Mouse (Mus musculus) neural tube, embryonic 13.5 days (tissue): ENCODE data around the gene Elmsan1. TPM values are rescaled to one million over a fixed set of nuclear protein-coding genes. Genes with fewer than 3 reads are reported as not detected.

ENCODE experiments used
- ATAC-seq: fragments of 200-750 bp; cut with Nextera tagmentation; 2 replicates; pipeline ENCODE4 v1.8.0; 2017; ENCODE audit warnings: low read depth, mild to moderate bottlenecking, moderate TSS enrichment, moderate library complexity
- H3K27ac ChIP-seq: fragments of 300-500 bp; sonication (generic); replicated peaks from 2 replicates; pipeline ENCODE4 v1.5.1; 2015; ENCODE audit warnings: moderate library complexity, mild to moderate bottlenecking, inconsistent platforms
- H3K27me3 ChIP-seq: fragments of 300-500 bp; sonication (generic); 2 replicates; pipeline ENCODE4 v1.6.1; 2015; ENCODE audit warnings: mild to moderate bottlenecking, inconsistent platforms
- H3K36me3 ChIP-seq: fragments of 300-500 bp; sonication (generic); 2 replicates; pipeline ENCODE4 v1.6.1; 2015; ENCODE audit warnings: mild to moderate bottlenecking, inconsistent platforms
- H3K4me1 ChIP-seq: fragments of 300-500 bp; sonication (generic); replicated peaks from 2 replicates; pipeline ENCODE4 v1.6.1; 2015; ENCODE audit warnings: inconsistent platforms
- H3K4me2 ChIP-seq: fragments of 300-500 bp; sonication (generic); 2 replicates; pipeline ENCODE4 v1.6.1; 2015; ENCODE audit warnings: inconsistent platforms, mild to moderate bottlenecking, moderate library complexity
- H3K4me3 ChIP-seq: fragments of 300-500 bp; sonication (generic); 2 replicates; pipeline ENCODE4 v1.5.1; 2015; ENCODE audit warnings: mild to moderate bottlenecking, inconsistent platforms
- H3K9ac ChIP-seq: fragments of 300-500 bp; sonication (generic); 2 replicates; pipeline ENCODE4 v1.6.1; 2015; ENCODE audit warnings: moderate library complexity, mild to moderate bottlenecking, inconsistent platforms
- H3K9me3 ChIP-seq: fragments of 300-500 bp; sonication (generic); 2 replicates; pipeline ENCODE4 v1.6.1; 2016; ENCODE audit warnings: inconsistent platforms
- WGBS: fragments of 180-500 bp; shearing (Covaris S2); methylation state at CpG from one replicate; pipeline ENCODE4 v1.1.7; 2015; 5-methylcytosine and 5-hydroxymethylcytosine counted together
- polyA plus RNA-seq: library from polyadenylated mRNA; unstranded; fragments of >200 nt; fragmentation: Nextera tagmentation; extraction: Ambion mirVana; gene quantifications from 2 replicates; pipeline ENCODE4 v1.2.1, GENCODE M21; 2015

Elmsan1 gene
- polyA plus RNA-seq, 1 experiment from 2014 or later, result 4.9 TPM

DNA sequence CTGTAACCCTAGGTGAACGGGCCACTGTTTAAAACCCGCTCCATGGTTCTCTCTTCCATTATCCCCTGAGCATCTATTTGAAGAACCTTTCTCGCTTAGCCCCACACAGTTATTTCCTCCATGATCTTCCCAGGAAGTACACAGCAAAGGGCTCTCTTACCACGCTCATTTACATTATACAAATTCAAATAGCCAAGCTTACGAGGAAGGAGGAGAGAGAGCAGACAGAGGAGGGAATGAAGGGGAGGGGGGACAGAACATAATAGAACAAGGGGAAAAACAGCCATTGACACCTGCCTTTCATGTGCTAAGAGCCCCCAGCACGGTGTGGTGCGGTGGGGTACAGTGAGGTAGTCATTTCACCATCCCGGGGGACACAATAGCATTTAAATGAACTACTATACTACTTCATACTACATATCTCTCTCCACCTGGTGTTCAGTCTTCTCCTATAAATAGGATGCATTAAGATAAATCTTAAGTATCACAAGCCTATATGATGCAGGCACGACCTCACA lies 7.6 kb downstream of the Elmsan1 start:
- Histone ChIP-seq H3K4me2 (no peak overlapping the region), H3K27ac (no peak overlapping the region), H3K9me3 (no peaks in the 10 kb centered on the region), H3K4me1 (peaks cover 66% of the 10 kb centered on the region), H3K9ac (no peak overlapping the region), H3K27me3 (no peaks in the 10 kb centered on the region), H3K36me3 (no peaks in the 10 kb centered on the region), H3K4me3 (no peak overlapping the region)
- no peak for ATAC-seq
- WGBS, result 38% methylated on average over 9 of the region's 9 CpGs

DNA sequence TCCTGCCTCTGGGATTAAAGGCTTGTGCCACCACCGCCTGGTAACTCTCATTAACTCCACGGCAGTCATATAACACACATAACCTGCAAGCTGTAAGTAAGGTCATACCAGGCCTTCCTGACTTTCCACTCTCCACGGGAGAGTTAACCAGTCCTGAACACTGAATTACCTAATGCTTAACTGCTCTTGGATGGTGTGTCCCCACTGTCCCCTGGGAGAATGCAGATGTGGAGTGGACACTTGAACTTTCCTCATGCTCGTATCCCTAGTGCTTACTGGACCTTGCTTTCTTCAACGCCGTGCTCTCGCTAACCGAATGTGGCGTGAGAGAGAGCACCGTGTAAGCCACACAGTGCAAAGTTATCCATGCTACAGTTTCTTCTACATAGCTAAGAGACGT lies 8.4 kb downstream of the Elmsan1 start:
- Histone ChIP-seq H3K9ac (no peak overlapping the region), H3K4me2 (no peak overlapping the region), H3K9me3 (no peaks in the 10 kb centered on the region), H3K27me3 (no peaks in the 10 kb centered on the region), H3K27ac (no peak overlapping the region), H3K4me3 (no peak overlapping the region), H3K4me1 (peaks cover 60% of the 10 kb centered on the region), H3K36me3 (no peaks in the 10 kb centered on the region)
- WGBS, result 91% methylated on average over 11 of the region's 11 CpGs
- no peak for ATAC-seq

DNA sequence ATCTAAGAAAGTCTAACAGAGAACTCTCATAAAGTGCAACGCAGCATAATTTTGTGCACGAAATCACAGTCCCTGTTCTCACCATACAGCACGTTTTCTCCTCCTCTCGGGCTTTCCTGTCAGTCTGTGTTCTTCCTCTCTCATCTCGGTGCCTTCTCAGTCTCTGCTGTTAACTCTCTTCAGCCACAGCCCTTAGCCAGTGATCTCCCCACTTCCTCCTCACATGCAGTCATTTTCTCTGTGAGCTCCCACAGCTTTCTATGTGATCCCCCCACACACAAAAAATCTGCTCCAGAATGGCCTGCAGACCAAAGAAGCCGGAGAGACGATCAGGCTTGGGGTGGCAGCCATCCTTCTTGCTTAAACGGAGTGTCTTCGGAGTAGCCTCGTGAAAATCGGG lies 9.6 kb downstream of the Elmsan1 start:
- 90% methylated on average over 11 of the region's 11 CpGs for WGBS
- no peak for ATAC-seq
- Histone ChIP-seq H3K36me3 (no peaks in the 10 kb centered on the region), H3K4me2 (no peak overlapping the region), H3K9me3 (no peaks in the 10 kb centered on the region), H3K4me1 (peaks cover 58% of the 10 kb centered on the region), H3K27ac (no peak overlapping the region), H3K4me3 (no peak overlapping the region), H3K9ac (no peak overlapping the region), H3K27me3 (no peaks in the 10 kb centered on the region)

DNA sequence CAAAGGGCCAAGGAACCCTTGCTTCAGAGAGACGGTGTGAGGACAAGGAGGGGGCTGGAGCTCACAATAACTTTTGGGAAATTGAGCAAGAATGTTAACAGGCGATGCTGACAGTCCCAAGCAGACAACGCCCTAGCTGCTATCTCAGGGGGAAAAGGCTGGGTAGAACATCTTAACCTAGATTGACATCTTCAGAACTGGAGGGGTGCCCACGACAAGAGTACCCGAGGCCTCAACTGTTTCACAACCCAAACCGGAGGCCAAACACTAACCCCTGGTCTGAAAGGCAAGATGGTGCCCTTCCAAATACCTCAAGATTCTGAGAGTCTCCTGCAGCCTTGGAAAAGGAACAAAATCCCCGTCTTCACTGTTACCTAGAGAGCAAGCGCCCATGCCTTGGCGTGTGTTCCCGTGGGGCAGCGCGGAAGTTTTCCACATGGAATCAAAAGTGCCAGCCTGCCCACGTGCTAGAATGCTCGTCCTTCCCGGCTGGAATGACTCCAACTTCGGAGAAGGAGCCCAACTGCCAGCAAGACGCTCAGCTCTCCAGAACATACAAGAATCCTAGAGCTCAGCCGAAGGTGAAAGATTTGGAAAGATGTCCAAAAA lies 11.4 kb downstream of the Elmsan1 start:
- Histone ChIP-seq H3K4me3 (no peak overlapping the region), H3K36me3 (no peaks in the 10 kb centered on the region), H3K27me3 (no peaks in the 10 kb centered on the region), H3K9me3 (no peaks in the 10 kb centered on the region), H3K9ac (no peak overlapping the region), H3K4me2 (no peak overlapping the region), H3K27ac (no peak overlapping the region), H3K4me1 (peaks cover 52% of the 10 kb centered on the region)
- WGBS, result 89% methylated on average over 18 of the region's 18 CpGs
- ATAC-seq, result no peak

DNA sequence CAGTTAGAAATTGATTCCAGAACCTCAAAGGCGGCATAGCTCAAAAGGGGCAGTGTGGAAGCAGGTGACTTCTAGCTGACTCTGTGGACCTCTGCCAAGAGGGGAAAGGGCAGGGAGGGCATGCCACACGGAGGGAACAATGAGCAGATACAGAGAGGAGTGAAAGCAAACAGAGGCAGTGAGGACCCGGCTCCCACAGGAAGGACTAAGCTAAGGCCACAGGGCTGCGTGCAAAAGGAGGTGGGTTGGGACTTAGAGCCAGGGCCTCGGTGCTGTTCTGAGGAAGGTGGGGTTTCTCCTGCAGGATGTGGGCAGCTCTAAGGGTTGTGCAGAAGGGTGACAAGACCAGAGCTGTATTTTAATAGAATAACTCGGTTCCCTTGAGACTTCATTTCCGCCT lies 12.2 kb downstream of the Elmsan1 start:
- no peak for ATAC-seq
- 61% methylated on average over 7 of the region's 7 CpGs for WGBS
- Histone ChIP-seq H3K9ac (no peak overlapping the region), H3K27ac (no peak overlapping the region), H3K27me3 (no peaks in the 10 kb centered on the region), H3K4me2 (no peak overlapping the region), H3K9me3 (no peaks in the 10 kb centered on the region), H3K36me3 (no peaks in the 10 kb centered on the region), H3K4me1 (peaks cover 54% of the 10 kb centered on the region), H3K4me3 (no peak overlapping the region)

DNA sequence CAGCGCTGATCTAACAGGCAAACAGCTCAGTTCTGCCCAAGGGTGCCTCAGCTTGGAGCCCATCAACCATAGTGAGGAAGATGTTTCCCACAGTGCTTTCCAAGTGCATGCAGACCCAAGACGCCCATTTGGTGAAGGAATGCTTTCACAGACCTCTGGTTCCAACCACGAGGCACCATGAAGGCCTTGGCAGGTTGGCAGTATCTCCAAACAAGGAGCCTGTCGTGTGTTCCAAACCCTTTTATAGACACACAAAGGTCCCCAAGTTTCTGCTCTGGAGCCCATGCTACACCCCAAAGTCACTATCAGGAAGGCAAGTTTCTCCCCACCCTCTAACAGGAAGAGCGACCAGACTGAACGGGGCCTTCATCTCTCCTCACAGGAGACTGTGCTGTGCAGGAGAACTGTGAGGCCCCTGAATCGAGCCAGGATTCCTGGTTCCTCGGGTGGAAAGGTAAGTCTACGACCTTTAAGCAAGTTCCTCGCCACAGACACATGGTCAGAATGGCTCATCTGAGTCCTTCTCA lies 13.0 kb downstream of the Elmsan1 start:
- H3K9me3 ChIP-seq, result no peaks in the 10 kb centered on the region
- 90% methylated on average over 10 of the region's 10 CpGs for WGBS
- no peak for ATAC-seq
- H3K4me3 ChIP-seq, result no peak overlapping the region
- no peaks in the 10 kb centered on the region for H3K36me3 ChIP-seq
- H3K4me1 ChIP-seq, result peaks cover 49% of the 10 kb centered on the region
- no peak overlapping the region for H3K9ac ChIP-seq
- H3K4me2 ChIP-seq, result no peak overlapping the region
- no peak overlapping the region for H3K27ac ChIP-seq
- H3K27me3 ChIP-seq, result no peaks in the 10 kb centered on the region

DNA sequence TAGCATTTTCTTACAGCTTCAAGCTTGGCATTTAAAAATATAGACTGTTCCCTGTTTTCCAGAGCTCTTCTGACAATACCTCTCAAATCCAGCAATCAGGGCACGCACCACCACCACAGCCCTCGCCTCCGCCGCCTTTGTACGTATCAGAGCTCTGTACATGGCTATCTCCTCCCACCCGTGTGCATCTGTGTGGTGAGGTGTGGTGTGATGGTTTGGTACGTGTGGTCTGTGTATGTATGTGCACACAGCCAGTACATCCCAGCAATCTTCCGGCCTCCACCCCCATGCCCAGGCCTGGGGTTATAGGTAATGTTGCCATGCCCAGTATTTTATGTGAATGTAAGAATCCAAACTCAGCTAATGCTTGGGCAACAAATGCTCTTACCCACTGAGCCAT lies 14.0 kb downstream of the Elmsan1 start:
- no peak; the same call in 1 of the 2 replicates for ATAC-seq
- Histone ChIP-seq H3K4me1 (peaks cover 43% of the 10 kb centered on the region), H3K27ac (peak overlapping the region; percentile 38; the same call in 1 of the 2 replicates)

DNA sequence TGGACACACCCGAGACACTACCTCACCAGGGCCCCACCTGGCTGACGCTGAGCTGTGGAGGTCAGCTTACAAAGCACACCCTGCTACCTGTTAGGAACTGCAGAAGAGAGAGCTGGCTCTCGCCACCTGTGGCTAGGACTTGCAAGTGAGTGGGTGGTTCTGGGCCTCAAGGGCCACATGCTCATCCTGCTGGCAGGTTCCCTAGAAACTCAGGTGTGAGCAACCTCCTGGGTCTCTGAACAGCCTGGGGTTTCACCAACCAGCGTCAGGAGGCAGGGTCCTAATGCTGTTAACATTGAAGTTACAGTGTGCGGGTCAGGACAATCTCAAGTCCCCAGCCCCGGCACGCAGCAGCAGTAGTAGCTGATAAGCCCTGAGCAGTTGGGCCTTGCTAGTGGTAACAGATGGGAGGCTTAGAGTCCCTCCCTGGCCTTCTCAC lies 14.9 kb downstream of the Elmsan1 start:
- no peak overlapping the region for H3K9ac ChIP-seq
- H3K27ac ChIP-seq, result no peak overlapping the region
- no peak overlapping the region for H3K4me3 ChIP-seq
- no peaks in the 10 kb centered on the region for H3K36me3 ChIP-seq
- H3K27me3 ChIP-seq, result no peaks in the 10 kb centered on the region
- WGBS, result 75% methylated on average over 7 of the region's 7 CpGs
- ATAC-seq, result no peak
- H3K4me2 ChIP-seq, result no peak overlapping the region
- H3K4me1 ChIP-seq, result peaks cover 41% of the 10 kb centered on the region
- no peaks in the 10 kb centered on the region for H3K9me3 ChIP-seq

More for the DNA sequence above, 14.0 kb downstream of the Elmsan1 start:
- Histone ChIP-seq H3K4me3 (no peak overlapping the region), H3K9ac (no peak overlapping the region), H3K36me3 (no peaks in the 10 kb centered on the region), H3K27me3 (no peaks in the 10 kb centered on the region), H3K9me3 (no peaks in the 10 kb centered on the region), H3K4me2 (no peak overlapping the region)
- WGBS, result 78% methylated on average over 8 of the region's 8 CpGs

DNA sequence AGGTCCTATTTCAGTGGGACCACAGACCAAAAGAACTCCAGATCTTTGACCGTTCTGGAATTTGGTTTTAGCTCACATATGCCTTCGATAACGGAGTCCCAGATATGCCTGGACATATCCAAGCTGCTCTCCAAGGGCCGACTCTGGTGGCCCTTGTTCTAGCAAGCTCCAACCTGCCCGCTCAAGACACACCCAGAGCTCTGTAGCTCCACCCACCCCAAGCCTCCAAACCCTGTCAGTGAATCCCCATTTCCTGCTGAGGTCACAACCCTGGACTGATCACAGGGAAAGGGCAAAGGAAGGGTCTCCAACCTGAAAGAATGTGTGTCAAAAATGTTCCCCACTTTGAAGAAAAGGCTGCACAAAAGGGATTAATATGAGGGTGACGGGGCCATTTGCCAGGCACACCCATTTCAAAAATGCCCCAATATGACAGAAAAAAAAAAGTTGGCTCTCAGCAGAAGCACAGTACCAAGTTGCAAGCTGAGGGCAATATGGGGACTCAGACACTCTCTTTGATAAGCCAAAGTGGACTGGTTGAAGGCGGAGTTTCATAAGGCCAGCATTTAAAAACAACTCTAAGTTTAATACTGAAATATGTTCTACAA lies 15.4 kb downstream of the Elmsan1 start:
- Histone ChIP-seq H3K36me3 (no peaks in the 10 kb centered on the region), H3K9ac (no peak overlapping the region), H3K27ac (no peak overlapping the region), H3K4me3 (no peak overlapping the region), H3K4me1 (peaks cover 38% of the 10 kb centered on the region), H3K27me3 (no peaks in the 10 kb centered on the region), H3K4me2 (no peak overlapping the region), H3K9me3 (no peaks in the 10 kb centered on the region)
- WGBS, result 85% methylated on average over 7 of the region's 7 CpGs
- ATAC-seq, result no peak

DNA sequence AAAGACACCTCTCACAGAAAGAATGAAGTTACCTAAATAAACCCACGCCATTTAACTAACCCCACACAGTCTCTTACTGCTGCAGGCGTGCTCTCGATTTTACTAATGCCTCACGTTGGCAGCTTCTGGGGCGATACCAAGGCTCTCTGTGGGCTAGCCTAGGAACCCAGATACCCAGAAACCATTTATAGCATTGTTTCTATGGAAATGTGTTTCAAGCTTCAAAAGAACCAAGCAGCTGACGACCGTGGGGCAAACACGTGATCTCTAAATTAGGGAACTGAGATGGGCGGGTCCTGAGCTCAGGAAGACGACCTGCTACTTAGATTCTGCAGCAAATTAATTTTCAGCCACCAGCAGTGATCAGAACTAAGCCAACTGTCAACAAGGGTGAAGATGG lies 16.1 kb downstream of the Elmsan1 start:
- H3K4me3 ChIP-seq, result no peak overlapping the region
- 84% methylated on average over 10 of the region's 10 CpGs for WGBS
- no peak for ATAC-seq
- no peaks in the 10 kb centered on the region for H3K9me3 ChIP-seq
- H3K4me1 ChIP-seq, result peaks cover 45% of the 10 kb centered on the region
- no peak overlapping the region for H3K4me2 ChIP-seq
- H3K27me3 ChIP-seq, result no peaks in the 10 kb centered on the region
- no peaks in the 10 kb centered on the region for H3K36me3 ChIP-seq
- H3K27ac ChIP-seq, result no peak overlapping the region
- no peak overlapping the region for H3K9ac ChIP-seq

DNA sequence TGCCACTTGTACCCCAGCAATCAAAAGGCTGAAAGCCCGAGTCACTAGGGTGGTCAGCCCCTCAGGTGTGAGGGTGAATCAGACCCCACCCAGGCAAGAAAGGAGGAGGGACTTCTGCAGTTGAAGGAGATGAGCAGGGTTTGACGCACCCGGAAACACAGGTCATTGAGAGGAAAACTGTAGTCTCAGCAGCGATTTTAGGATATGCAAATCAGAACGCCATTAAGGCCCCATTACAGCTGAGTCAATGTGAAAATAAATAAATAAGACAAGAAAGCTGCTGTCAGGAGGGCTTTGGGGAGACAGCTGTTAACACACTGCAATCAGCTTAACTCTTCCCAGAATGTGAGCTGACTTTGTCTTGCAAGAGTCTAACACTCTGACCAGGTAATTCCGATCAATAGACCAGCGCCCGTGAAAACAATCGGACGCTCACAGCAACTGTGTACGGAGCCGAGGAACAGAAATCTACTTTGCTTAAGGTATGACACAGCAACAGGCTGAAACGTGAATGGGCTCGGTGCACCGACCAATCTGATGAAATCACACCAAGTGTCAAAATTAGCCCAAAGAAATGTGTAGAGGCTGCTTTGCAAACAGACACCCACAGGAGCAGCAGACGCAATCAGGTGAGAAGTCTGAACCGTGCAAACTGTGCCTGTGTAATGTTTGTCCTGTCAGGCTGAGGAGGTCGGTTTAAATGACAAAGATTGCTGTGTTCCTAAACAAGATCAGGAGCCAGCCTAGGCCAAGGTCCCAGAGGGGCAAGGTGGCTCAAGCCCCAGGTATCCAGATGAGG lies 16.8 kb downstream of the Elmsan1 start:
- no peak for ATAC-seq
- WGBS, result 76% methylated on average over 18 of the region's 18 CpGs
- peaks cover 49% of the 10 kb centered on the region for H3K4me1 ChIP-seq
- no peaks in the 10 kb centered on the region for H3K9me3 ChIP-seq
- no peak overlapping the region for H3K4me3 ChIP-seq
- no peak overlapping the region for H3K9ac ChIP-seq
- no peaks in the 10 kb centered on the region for H3K27me3 ChIP-seq
- no peaks in the 10 kb centered on the region for H3K36me3 ChIP-seq
- H3K4me2 ChIP-seq, result no peak overlapping the region
- no peak overlapping the region for H3K27ac ChIP-seq

DNA sequence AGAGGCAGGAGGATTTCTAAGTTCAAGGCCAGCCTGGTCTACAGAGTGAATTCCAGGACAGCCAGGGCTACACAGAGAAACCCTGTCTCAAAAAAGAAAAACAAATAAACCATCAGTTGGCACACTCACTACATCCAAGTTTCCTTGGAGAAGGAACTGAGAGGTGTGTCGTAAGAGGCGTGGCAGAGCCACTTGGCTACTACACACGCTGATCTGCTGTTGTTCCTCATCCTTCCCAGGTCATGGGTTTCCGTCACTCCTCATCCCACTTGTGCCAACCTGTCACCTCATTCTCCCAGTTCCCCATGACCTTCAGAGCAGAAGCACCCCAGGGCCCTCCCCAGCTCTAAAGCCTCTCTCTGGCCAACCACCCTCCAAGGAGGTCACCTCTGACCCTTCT lies 17.5 kb downstream of the Elmsan1 start:
- 90% methylated on average over 4 of the region's 4 CpGs for WGBS

More for the DNA sequence above, 17.5 kb downstream of the Elmsan1 start:
- Histone ChIP-seq H3K27me3 (no peaks in the 10 kb centered on the region), H3K36me3 (no peaks in the 10 kb centered on the region), H3K9me3 (no peaks in the 10 kb centered on the region), H3K4me2 (no peak overlapping the region), H3K4me1 (peaks cover 49% of the 10 kb centered on the region), H3K9ac (no peak overlapping the region), H3K27ac (no peak overlapping the region), H3K4me3 (no peak overlapping the region)
- ATAC-seq, result no peak
